Mouse (Mus musculus) bone marrow, adult 2 months (tissue): Measurements from ENCODE around the gene App. TPM values are rescaled to one million over a fixed set of nuclear protein-coding genes. Genes with fewer than 3 reads are reported as not detected.

ENCODE experiments used
- H3K27ac ChIP-seq: fragments of 200-500 bp; 2 replicates; pipeline ENCODE4 v1.5.1; 2012; ENCODE audit warnings: low read depth, mild to moderate bottlenecking, control low read depth, inconsistent platforms, low read length; ENCODE audit not compliant: control insufficient read depth, poor library complexity, insufficient read depth
- H3K4me1 ChIP-seq: fragments of 200-500 bp; 2 replicates; pipeline ENCODE4 v1.6.1; 2011; ENCODE audit warnings: low read length; ENCODE audit not compliant: control insufficient read depth, insufficient read depth
- H3K4me3 ChIP-seq: fragments of 200-500 bp; replicated peaks from 2 replicates; pipeline ENCODE3; 2011; ENCODE audit warnings: mild to moderate bottlenecking, low read depth, low read length, control low read depth; ENCODE audit not compliant: control insufficient read depth
- CTCF ChIP-seq: fragments of 200-500 bp; IDR thresholded peaks from 2 replicates; pipeline ENCODE4 v1.5.1; 2011; ENCODE audit warnings: low read length, control low read depth; ENCODE audit not compliant: control insufficient read depth, insufficient read depth
- POLR2A ChIP-seq: fragments of 200-500 bp; IDR thresholded peaks from 2 replicates; pipeline ENCODE4 v1.6.1; 2011; ENCODE audit warnings: low read depth, mild to moderate bottlenecking, control low read depth, low read length, borderline replicate concordance; ENCODE audit not compliant: control insufficient read depth
- WGBS: fragments of 180-500 bp; shearing (Covaris S2); methylation state at CpG from one replicate; pipeline ENCODE4 v1.1.7; 2018; 5-methylcytosine and 5-hydroxymethylcytosine counted together
- polyA plus RNA-seq: library from polyadenylated mRNA; stranded (reverse); fragments of >200 nt; gene quantifications from 2 replicates; pipeline ENCODE4 v1.2.4, GENCODE M21; 2011; ENCODE audit warnings: low replicate concordance; ENCODE audit not compliant: missing spikeins, insufficient read depth, insufficient read length

The App gene
- polyA plus RNA-seq, 1 experiment, result 31.4 TPM

DNA sequence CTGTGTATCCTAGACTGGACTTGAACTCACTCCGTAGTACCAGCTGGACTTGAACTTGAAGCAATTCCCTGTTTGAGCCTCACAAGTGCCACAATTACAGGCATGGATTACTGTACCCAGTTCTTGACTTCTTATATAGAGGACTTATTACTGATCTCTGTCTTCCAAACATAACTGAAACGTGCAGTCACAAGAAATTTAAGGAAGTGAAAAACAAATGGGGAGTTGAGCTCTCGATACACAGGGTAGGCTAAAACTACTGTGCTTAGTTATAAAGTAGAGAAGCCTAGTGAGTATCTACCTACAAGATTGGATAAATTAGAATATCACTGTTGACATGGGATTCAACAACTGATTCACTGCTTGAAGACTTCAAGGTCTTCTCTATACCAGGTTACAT is 160.9 kb downstream of the App start:
- Histone ChIP-seq H3K4me1 (no peaks in the 10 kb centered on the region), H3K27ac (no peak overlapping the region), H3K4me3 (no peak overlapping the region)
- WGBS, result 65% methylated on average over 3 of the region's 3 CpGs
- TF ChIP-seq POLR2A (no peak), CTCF (no peak)

DNA sequence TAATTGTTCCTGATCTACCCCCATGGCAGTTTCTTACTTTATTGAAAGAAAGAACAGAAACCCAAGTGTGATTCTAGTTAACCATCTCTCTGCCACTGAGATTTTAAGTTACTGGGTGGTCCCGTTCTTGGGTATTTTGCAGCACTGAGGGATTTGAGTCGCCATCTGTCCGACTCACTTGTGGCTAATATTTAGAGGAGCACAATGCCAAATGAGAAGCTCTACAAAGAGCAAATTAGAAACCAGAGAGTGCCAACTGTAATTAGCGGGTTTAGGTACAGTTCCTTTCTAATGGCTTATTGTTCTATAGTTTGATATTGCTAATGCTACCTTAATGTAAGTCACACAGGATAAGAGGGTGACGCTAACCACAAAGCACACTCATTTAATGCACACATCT is 161.4 kb downstream of the App start:
- Histone ChIP-seq H3K4me1 (no peaks in the 10 kb centered on the region), H3K4me3 (no peak overlapping the region), H3K27ac (no peak overlapping the region)
- no peak for TF ChIP-seq POLR2A
- TF ChIP-seq CTCF, result no peak
- whole genome bisulfite sequencing, result 85% methylated on average over 5 of the region's 5 CpGs

DNA sequence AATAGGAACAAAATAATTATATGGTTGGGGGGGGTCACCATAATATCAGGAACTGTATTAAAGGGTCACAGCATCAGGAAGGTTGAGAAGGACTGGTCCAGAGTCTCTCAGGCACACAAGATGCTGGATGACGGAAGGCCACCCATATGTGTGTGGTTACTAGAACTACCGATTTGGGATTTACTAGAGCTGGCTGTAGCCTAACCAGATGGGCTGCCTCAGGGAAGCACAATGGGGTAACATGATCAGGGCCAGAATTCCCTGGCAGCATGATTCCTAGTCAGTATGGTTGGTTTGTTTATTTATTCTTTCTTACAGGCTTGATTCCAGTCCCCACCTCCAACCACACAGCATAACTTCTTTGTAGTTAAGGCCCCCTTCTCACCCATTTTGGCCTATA is 162.9 kb downstream of the App start:
- H3K27ac ChIP-seq, result no peak overlapping the region
- whole genome bisulfite sequencing, result 93% methylated on average over 2 of the region's 2 CpGs
- no peak overlapping the region for H3K4me3 ChIP-seq
- H3K4me1 ChIP-seq, result no peaks in the 10 kb centered on the region
- TF ChIP-seq POLR2A (no peak), CTCF (no peak)

DNA sequence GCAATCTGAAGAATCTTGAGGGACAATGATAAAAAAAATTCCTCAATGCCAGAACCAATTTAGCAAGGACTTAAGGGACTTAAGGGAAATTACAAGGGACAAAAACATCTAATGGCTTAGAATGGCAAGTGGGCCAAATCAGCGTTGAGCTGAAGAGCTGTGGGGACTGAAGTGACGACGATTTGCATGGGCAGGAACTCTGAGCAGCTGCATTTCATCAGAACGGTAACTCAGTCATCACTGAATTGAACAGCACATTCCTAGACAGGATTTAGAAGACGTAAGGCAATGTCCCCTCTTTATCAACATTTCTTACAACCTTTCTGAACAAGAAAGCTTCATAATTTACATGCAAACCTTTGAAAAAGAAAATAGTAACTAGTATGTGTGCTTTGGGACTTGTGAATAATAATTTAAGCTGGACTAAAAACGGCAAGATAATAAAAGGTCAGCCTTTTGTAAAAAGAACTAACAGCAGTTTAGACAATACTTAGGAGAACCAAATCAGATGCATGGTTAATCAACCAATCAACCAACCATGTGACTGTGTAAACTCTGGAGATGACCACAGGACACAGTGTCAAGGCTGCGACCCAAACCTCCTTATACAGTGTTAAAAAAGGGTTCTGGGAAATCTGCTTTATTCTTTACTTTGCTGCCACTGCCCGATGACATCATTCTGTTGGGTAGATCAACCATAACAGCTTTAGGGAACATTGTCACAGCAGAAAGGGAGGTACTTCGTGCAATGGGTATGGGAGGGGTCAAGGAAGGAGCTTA is 164.5 kb downstream of the App start:
- no peak overlapping the region for H3K4me3 ChIP-seq
- 82% methylated on average over 9 of the region's 9 CpGs for WGBS
- H3K4me1 ChIP-seq, result no peaks in the 10 kb centered on the region
- TF ChIP-seq CTCF (no peak), POLR2A (no peak)
- no peak overlapping the region for H3K27ac ChIP-seq

DNA sequence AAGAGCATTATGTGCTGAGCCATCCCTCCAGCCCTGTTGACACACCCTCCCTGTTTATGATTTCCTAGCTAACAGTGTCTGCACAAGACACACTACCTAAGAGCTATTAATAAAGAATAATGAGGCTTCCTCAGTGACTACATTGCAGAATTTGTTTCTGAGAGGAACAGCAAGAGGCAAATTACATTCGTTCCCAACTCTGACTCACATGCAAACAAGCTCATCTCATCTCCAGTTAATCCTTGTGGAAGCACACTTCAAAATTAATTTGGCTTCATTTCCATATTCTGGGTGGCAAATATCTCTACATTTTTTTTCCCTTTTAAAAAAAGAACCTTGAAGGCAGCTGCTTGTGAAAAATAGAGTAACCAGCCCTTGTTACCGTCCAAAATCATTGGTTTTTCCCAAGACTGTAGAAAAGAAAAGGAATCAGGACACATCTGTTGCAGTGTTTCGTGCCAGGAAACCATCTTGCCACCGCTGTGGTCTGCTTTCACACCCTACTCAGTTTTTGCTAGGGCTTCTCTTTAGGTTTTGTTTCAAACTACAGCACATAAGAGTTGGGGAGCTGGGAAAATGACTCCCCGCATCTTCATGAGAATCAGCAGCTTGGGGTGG is 171.5 kb downstream of the App start:
- peaks cover 1% of the 10 kb centered on the region; the same call in 1 of the 2 replicates for H3K4me1 ChIP-seq
- no peak overlapping the region for H3K27ac ChIP-seq
- WGBS, result 82% methylated on average over 5 of the region's 5 CpGs
- no peak for TF ChIP-seq POLR2A
- no peak overlapping the region for H3K4me3 ChIP-seq

DNA sequence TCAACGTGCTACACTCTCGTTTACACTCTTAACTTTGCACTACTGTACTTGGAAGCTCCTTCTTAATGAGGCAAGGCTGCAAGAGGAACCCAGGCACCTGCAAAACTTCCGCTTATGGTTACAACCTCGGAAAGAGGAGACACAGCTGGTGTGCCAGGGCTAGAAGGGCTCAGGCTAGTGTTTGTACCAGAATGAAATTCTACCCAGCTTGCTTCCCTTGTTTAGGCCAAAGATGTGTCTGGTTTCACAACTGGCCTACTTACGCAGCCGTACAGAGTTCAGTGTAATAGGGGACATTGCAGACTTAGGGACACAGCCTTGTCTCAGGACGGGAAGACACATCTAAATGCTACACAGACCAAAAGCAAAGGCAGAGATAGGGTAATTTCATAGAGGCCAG is 173.3 kb downstream of the App start:
- no peak for TF ChIP-seq CTCF
- TF ChIP-seq POLR2A, result no peak
- Histone ChIP-seq H3K4me3 (no peak overlapping the region), H3K4me1 (peaks cover 1% of the 10 kb centered on the region; the same call in 1 of the 2 replicates), H3K27ac (no peak overlapping the region)
- 41% methylated on average over 7 of the region's 7 CpGs for WGBS

DNA sequence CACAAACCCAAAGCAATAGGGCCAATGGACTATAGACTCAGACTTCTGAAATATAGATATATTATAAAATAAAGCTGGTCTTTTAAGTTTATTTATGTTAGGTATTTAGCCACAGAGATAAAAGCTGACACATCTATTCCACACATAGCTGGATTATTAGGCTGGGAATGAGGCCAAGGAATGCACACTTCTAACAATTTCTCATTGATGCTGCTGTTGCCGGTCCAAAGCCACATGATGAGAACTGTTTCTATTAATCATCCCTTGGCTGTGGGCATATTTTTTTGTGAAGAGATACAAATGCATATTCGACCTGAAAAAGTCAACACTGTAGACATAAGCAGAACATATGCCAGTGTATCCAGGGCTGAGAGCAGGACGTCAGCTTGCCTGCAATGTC is 176.0 kb downstream of the App start:
- no peak for TF ChIP-seq CTCF
- no peak for TF ChIP-seq POLR2A
- H3K4me3 ChIP-seq, result no peak overlapping the region
- H3K27ac ChIP-seq, result no peak overlapping the region
- peaks cover 1% of the 10 kb centered on the region; the same call in 1 of the 2 replicates for H3K4me1 ChIP-seq
- 79% methylated on average over 3 of the region's 3 CpGs for WGBS

DNA sequence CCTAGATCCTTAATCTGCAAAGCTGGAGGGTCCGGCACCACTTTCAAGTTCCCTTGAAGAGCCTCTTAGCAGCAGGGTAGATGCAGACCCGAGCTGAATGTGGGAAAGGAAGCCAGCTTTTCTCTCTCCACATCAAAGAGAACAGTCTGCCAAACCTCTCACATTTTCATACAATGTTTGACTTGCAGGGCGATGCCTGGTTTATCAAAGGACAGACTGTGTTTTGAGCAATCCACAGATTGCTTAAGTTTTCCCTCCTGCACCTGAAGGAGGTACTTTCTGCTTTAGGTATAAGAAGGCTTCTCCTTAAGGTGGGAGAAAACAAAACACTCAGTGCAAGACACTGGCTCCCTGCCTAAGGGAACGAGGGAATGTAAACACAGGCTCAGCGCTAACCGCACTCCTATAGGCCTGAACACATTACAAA is 178.1 kb downstream of the App start:
- WGBS, result 74% methylated on average over 6 of the region's 6 CpGs
- peaks cover 1% of the 10 kb centered on the region; the same call in 1 of the 2 replicates for H3K4me1 ChIP-seq
- TF ChIP-seq POLR2A, result no peak
- no peak for TF ChIP-seq CTCF
- no peak overlapping the region for H3K27ac ChIP-seq
- H3K4me3 ChIP-seq, result no peak overlapping the region
